Mouse (Mus musculus) lung, embryonic 15.5 days (tissue): ENCODE data around the gene Krt4. TPM values are rescaled to one million over a fixed set of nuclear protein-coding genes. Genes with fewer than 3 reads are reported as not detected.

ENCODE experiments used
- ATAC-seq: fragments of 200-750 bp; cut with Nextera tagmentation; 2 replicates; pipeline ENCODE4 v1.8.0; 2017; ENCODE audit warnings: moderate number of reproducible peaks, borderline replicate concordance; ENCODE audit not compliant: low FRiP score, low TSS enrichment; ENCODE audit errors: extremely low read depth
- H3K27ac ChIP-seq: fragments of 300-500 bp; sonication (generic); 2 replicates; pipeline ENCODE4 v1.5.1; 2015; ENCODE audit warnings: moderate library complexity, mild to moderate bottlenecking, inconsistent platforms
- H3K27me3 ChIP-seq: fragments of 300-500 bp; sonication (generic); 2 replicates; pipeline ENCODE4 v1.6.1; 2015; ENCODE audit warnings: inconsistent platforms
- H3K36me3 ChIP-seq: fragments of 300-500 bp; sonication (generic); 2 replicates; pipeline ENCODE4 v1.6.1; 2015; ENCODE audit warnings: inconsistent platforms
- H3K4me1 ChIP-seq: fragments of 300-500 bp; sonication (generic); 2 replicates; pipeline ENCODE4 v1.6.1; 2015; ENCODE audit warnings: inconsistent platforms
- H3K4me2 ChIP-seq: fragments of 300-500 bp; sonication (generic); 2 replicates; pipeline ENCODE4 v1.6.1; 2015; ENCODE audit warnings: inconsistent platforms, mild to moderate bottlenecking, moderate library complexity
- H3K4me3 ChIP-seq: fragments of 300-500 bp; sonication (generic); 2 replicates; pipeline ENCODE4 v1.5.1; 2015; ENCODE audit warnings: mild to moderate bottlenecking, inconsistent platforms
- H3K9ac ChIP-seq: fragments of 300-500 bp; sonication (generic); 2 replicates; pipeline ENCODE4 v1.6.1; 2015; ENCODE audit warnings: inconsistent platforms
- H3K9me3 ChIP-seq: fragments of 300-500 bp; sonication (generic); 2 replicates; pipeline ENCODE4 v1.6.1; 2016; ENCODE audit warnings: inconsistent platforms
- WGBS: fragments of 180-500 bp; shearing (Covaris S2); methylation state at CpG from one replicate; pipeline ENCODE4 v1.1.7; 2015; 5-methylcytosine and 5-hydroxymethylcytosine counted together
- polyA plus RNA-seq: library from polyadenylated mRNA; unstranded; fragments of >200 nt; fragmentation: Nextera tagmentation; extraction: Ambion mirVana; gene quantifications from 2 replicates; pipeline ENCODE4 v1.2.1, GENCODE M21; 2015

The Krt4 gene
- polyA plus RNA-seq, 1 experiment from 2014 or later = 18.4 TPM

GRCm38 (mm10) chr15:101933024-101933423 lies 8.5 kb upstream of the Krt4 start:
- peaks cover 10% of the 10 kb centered on the region; the same call in 1 of the 2 replicates for H3K27me3 ChIP-seq
- WGBS = 59% methylated on average over 6 of the region's 6 CpGs
- no peaks in the 10 kb centered on the region for H3K36me3 ChIP-seq
- no peak overlapping the region for H3K27ac ChIP-seq
- H3K4me3 ChIP-seq = no peak overlapping the region
- H3K9me3 ChIP-seq = no peaks in the 10 kb centered on the region
- no peak overlapping the region for H3K9ac ChIP-seq
- no peak for ATAC-seq
- no peak overlapping the region for H3K4me2 ChIP-seq
- H3K4me1 ChIP-seq = peaks cover 11% of the 10 kb centered on the region; the same call in 1 of the 2 replicates

- Histone ChIP-seq H3K27me3 (peaks cover 10% of the 10 kb centered on the region; the same call in 1 of the 2 replicates), H3K9me3 (no peaks in the 10 kb centered on the region), H3K9ac (no peak overlapping the region), H3K27ac (no peak overlapping the region), H3K4me1 (peaks cover 11% of the 10 kb centered on the region; the same call in 1 of the 2 replicates), H3K4me3 (peak overlapping the region; percentile 8), H3K4me2 (peak overlapping the region; percentile 42), H3K36me3 (no peaks in the 10 kb centered on the region)
- no peak for ATAC-seq
- 4% methylated on average over 17 of the region's 17 CpGs for WGBS
Observed at GRCm38 (mm10) chr15:101929666-101930065, 5.1 kb upstream of the Krt4 start.

- no peak for ATAC-seq
- Histone ChIP-seq H3K27me3 (peaks cover 10% of the 10 kb centered on the region; the same call in 1 of the 2 replicates), H3K4me2 (peak overlapping the region; percentile 42), H3K4me3 (no peak overlapping the region), H3K9me3 (no peaks in the 10 kb centered on the region), H3K9ac (no peak overlapping the region), H3K4me1 (peaks cover 11% of the 10 kb centered on the region; the same call in 1 of the 2 replicates), H3K36me3 (no peaks in the 10 kb centered on the region), H3K27ac (no peak overlapping the region)
- 9% methylated on average over 9 of the region's 9 CpGs for WGBS
Observed at GRCm38 (mm10) chr15:101929087-101929486, 4.6 kb upstream of the Krt4 start.

GRCm38 (mm10) chr15:101927340-101928080 lies 3.0 kb upstream of the Krt4 start:
- 62% methylated on average over 12 of the region's 12 CpGs for WGBS
- H3K27me3 ChIP-seq = peaks cover 10% of the 10 kb centered on the region; the same call in 1 of the 2 replicates

GRCm38 (mm10) chr15:101925041-101925440 lies 506 bp upstream of the Krt4 start:
- 76% methylated on average over 1 of the region's 1 CpGs for WGBS

More at GRCm38 (mm10) chr15:101927340-101928080, 3.0 kb upstream of the Krt4 start:
- H3K4me3 ChIP-seq = no peak overlapping the region
- H3K9ac ChIP-seq = no peak overlapping the region
- no peak overlapping the region for H3K4me2 ChIP-seq
- peaks cover 11% of the 10 kb centered on the region; the same call in 1 of the 2 replicates for H3K4me1 ChIP-seq
- no peaks in the 10 kb centered on the region for H3K9me3 ChIP-seq
- no peak for ATAC-seq
- no peak overlapping the region for H3K27ac ChIP-seq
- no peaks in the 10 kb centered on the region for H3K36me3 ChIP-seq

GRCm38 (mm10) chr15:101922296-101922695 lies 2.2 kb downstream of the Krt4 start:
- no peaks in the 10 kb centered on the region for H3K9me3 ChIP-seq

More at GRCm38 (mm10) chr15:101925041-101925440, 506 bp upstream of the Krt4 start:
- H3K4me1 ChIP-seq = peaks cover 11% of the 10 kb centered on the region; the same call in 1 of the 2 replicates
- H3K9ac ChIP-seq = no peak overlapping the region
- H3K4me3 ChIP-seq = no peak overlapping the region
- no peak for ATAC-seq
- H3K27ac ChIP-seq = no peak overlapping the region
- H3K9me3 ChIP-seq = no peaks in the 10 kb centered on the region
- no peaks in the 10 kb centered on the region for H3K36me3 ChIP-seq
- H3K27me3 ChIP-seq = peaks cover 3% of the 10 kb centered on the region; the same call in 1 of the 2 replicates
- H3K4me2 ChIP-seq = no peak overlapping the region

GRCm38 (mm10) chr15:101916072-101916471 lies 8.5 kb downstream of the Krt4 start:
- H3K4me1 ChIP-seq = no peaks in the 10 kb centered on the region
- H3K27ac ChIP-seq = no peak overlapping the region
- no peak overlapping the region for H3K4me3 ChIP-seq
- no peak for ATAC-seq
- H3K4me2 ChIP-seq = no peak overlapping the region
- no peaks in the 10 kb centered on the region for H3K36me3 ChIP-seq
- no peak overlapping the region for H3K9ac ChIP-seq
- no peaks in the 10 kb centered on the region for H3K9me3 ChIP-seq
- H3K27me3 ChIP-seq = no peaks in the 10 kb centered on the region
- 62% methylated on average over 2 of the region's 2 CpGs for WGBS

More at GRCm38 (mm10) chr15:101922296-101922695, 2.2 kb downstream of the Krt4 start:
- Histone ChIP-seq H3K4me3 (no peak overlapping the region), H3K27me3 (no peaks in the 10 kb centered on the region), H3K9ac (no peak overlapping the region), H3K27ac (no peak overlapping the region), H3K36me3 (no peaks in the 10 kb centered on the region), H3K4me1 (no peaks in the 10 kb centered on the region), H3K4me2 (no peak overlapping the region)
- ATAC-seq = no peak
- 88% methylated on average over 2 of the region's 2 CpGs for WGBS

- H3K9ac ChIP-seq = no peak overlapping the region
- no peaks in the 10 kb centered on the region for H3K4me1 ChIP-seq
- no peaks in the 10 kb centered on the region for H3K9me3 ChIP-seq
- H3K4me2 ChIP-seq = no peak overlapping the region
- H3K27ac ChIP-seq = no peak overlapping the region
- no peak overlapping the region for H3K4me3 ChIP-seq
- H3K27me3 ChIP-seq = no peaks in the 10 kb centered on the region
- 73% methylated on average over 5 of the region's 5 CpGs for WGBS
- no peak for ATAC-seq
- H3K36me3 ChIP-seq = no peaks in the 10 kb centered on the region
Observed at GRCm38 (mm10) chr15:101904849-101905248, 19.7 kb downstream of the Krt4 start.

- WGBS = 40% methylated on average over 12 of the region's 12 CpGs
- H3K9ac ChIP-seq = no peak overlapping the region
- H3K4me1 ChIP-seq = no peaks in the 10 kb centered on the region
- H3K36me3 ChIP-seq = no peaks in the 10 kb centered on the region
- no peak overlapping the region for H3K4me2 ChIP-seq
- H3K9me3 ChIP-seq = no peaks in the 10 kb centered on the region
- no peak overlapping the region for H3K27ac ChIP-seq
- no peak overlapping the region for H3K4me3 ChIP-seq
- no peak for ATAC-seq
- no peaks in the 10 kb centered on the region for H3K27me3 ChIP-seq
Observed at GRCm38 (mm10) chr15:101902171-101903149, 22.1 kb downstream of the Krt4 start.

GRCm38 (mm10) chr15:101895216-101895615 lies 29.3 kb downstream of the Krt4 start:
- Histone ChIP-seq H3K4me2 (no peak overlapping the region), H3K27ac (no peak overlapping the region), H3K4me1 (no peaks in the 10 kb centered on the region), H3K9me3 (no peaks in the 10 kb centered on the region), H3K9ac (no peak overlapping the region), H3K36me3 (no peaks in the 10 kb centered on the region), H3K27me3 (no peaks in the 10 kb centered on the region), H3K4me3 (no peak overlapping the region)
- ATAC-seq = no peak
- WGBS = 84% methylated on average over 4 of the region's 4 CpGs

- no peaks in the 10 kb centered on the region for H3K36me3 ChIP-seq
- H3K4me3 ChIP-seq = no peak within 1 kb of the TSS
- H3K9me3 ChIP-seq = no peaks in the 10 kb centered on the region
- no peak within 1 kb of the TSS for H3K27ac ChIP-seq
- no peaks in the 10 kb centered on the region for H3K4me1 ChIP-seq
- H3K27me3 ChIP-seq = no peaks in the 10 kb centered on the region
- 47% methylated on average over 4 of the region's 4 CpGs for whole genome bisulfite sequencing
- ATAC-seq = no peak
- H3K4me2 ChIP-seq = no peak within 1 kb of the TSS
- no peak within 1 kb of the TSS for H3K9ac ChIP-seq
Observed at GRCm38 (mm10) chr15:101892820-101893219, 31.7 kb downstream of the Krt4 start, which contains the start of gene Krt76. Krt76 (minus strand) TSS chr15:101892920.
